8 mouse cellular contexts compared by ENCODE assay signal in genomic region chr5:124010910-124011655, GRCm38 (mm10). TPM values are rescaled to one million over a fixed set of nuclear protein-coding genes. Genes with fewer than 3 reads are reported as not detected.
DNase-seq lines count a peak whose midpoint lies in the region; ATAC-seq lines count a peak whose summit lies in the region.

No protein-coding gene starts in this region.

- no peaks in the 10 kb centered on the region for H3K9me3 ChIP-seq in heart, embryonic 12.5 days (replicated peaks)

- H3K9ac ChIP-seq in heart, embryonic 12.5 days, result peak overlapping the region; percentile 60

- peaks cover 65% of the 10 kb centered on the region for H3K4me1 ChIP-seq in heart, embryonic 12.5 days (replicated peaks)

- peak; percentile 79 for ATAC-seq in heart, embryonic 12.5 days (ENCODE audit: insufficient number of reproducible peaks, low FRiP score)
- ATAC-seq in megakaryocyte-erythroid progenitor cell, adult 5-6 weeks (replicated peaks; ENCODE audit: low FRiP score, low TSS enrichment, poor library complexity, severe bottlenecking), result peak; percentile 56

- 5% methylated on average over 19 of the region's 19 CpGs for WGBS in heart, embryonic 12.5 days

- H3K27me3 ChIP-seq in heart, embryonic 12.5 days (replicated peaks), result no peaks in the 10 kb centered on the region

- 0 out of 2 replicates have a peak overlapping the region, but pooled peaks have one; percentile 2 for H3K4me3 ChIP-seq in heart, embryonic 12.5 days

- peak; percentile 67 for DNase-seq in right cerebral cortex, postnatal 4 days
- DNase-seq in right cerebral cortex, postnatal 25 days, result no peak
- peak; percentile 78 for DNase-seq in embryo, embryonic 11 days
- DNase-seq in kidney, postnatal 4 days, result peak; percentile 84 to 90
- DNase-seq in yolk sac, embryonic 10.5 days (ENCODE audit: low spot score), result peak; percentile 65
- no peak for DNase-seq in frontal cortex, postnatal 14 days (ENCODE audit: low spot score in 2 of 2)

- peaks cover 44% of the 10 kb centered on the region for H3K36me3 ChIP-seq in heart, embryonic 12.5 days

- H3K4me2 ChIP-seq in heart, embryonic 12.5 days, result peak overlapping the region; percentile 55

- H3K27ac ChIP-seq in heart, embryonic 12.5 days (ENCODE audit: poor library complexity, severe bottlenecking), result peak overlapping the region; percentile 94

RNA-seq across cellular contexts. Expression of gene Vps37b, which starts 21.0 kb away (rescaled TPM):
- 61.9 and 64.4 TPM in 2 replicates for polyA plus RNA-seq in heart, embryonic 12.5 days (2016; fragmentation: Nextera tagmentation; extraction: Ambion mirVana)
- 20.8 and 34.3 TPM in 2 replicates for total RNA-seq in megakaryocyte-erythroid progenitor cell, adult 5-6 weeks (2014; fragmentation: Nextera tagmentation)
- total RNA-seq in megakaryocyte-erythroid progenitor cell, adult 5-6 weeks (2017), result 12.8 and 15.5 TPM in 2 replicates

RNA-seq across cellular contexts. Expression of gene Hip1r, which starts 37.7 kb away (rescaled TPM):
- polyA plus RNA-seq in heart, embryonic 12.5 days (2016; fragmentation: Nextera tagmentation; extraction: Ambion mirVana), result 4.8 and 7.5 TPM in 2 replicates
- 9.3 and 9.5 TPM in 2 replicates for total RNA-seq in megakaryocyte-erythroid progenitor cell, adult 5-6 weeks (2014; fragmentation: Nextera tagmentation)
- total RNA-seq in megakaryocyte-erythroid progenitor cell, adult 5-6 weeks (2017), result 13.7 and 30.9 TPM in 2 replicates

Comparison
In these comparisons a context has a peak if more than half of its experiments do, and no peak if none do; other contexts are left out.
1. DNase-seq: peak in right cerebral cortex, postnatal 4 days (single experiment), embryo, embryonic 11 days (single experiment), kidney, postnatal 4 days (2 of 2) and yolk sac, embryonic 10.5 days (single experiment); none in right cerebral cortex, postnatal 25 days (single experiment) and frontal cortex, postnatal 14 days (0 of 2).